Mouse (Mus musculus) testis, adult 2 months (tissue): ENCODE data around the gene Tns1.

Experiments used
- CTCF ChIP-seq: fragments of 200-500 bp; IDR thresholded peaks from 2 replicates; pipeline ENCODE4 v1.5.1; 2012; ENCODE audit warnings: low read depth, mild to moderate bottlenecking, inconsistent platforms, low read length, moderate library complexity; ENCODE audit not compliant: control insufficient read depth, insufficient read depth, insufficient replicate concordance
- POLR2A ChIP-seq: fragments of 200-500 bp; IDR thresholded peaks from 2 replicates; pipeline ENCODE4 v1.6.1; 2012; ENCODE audit warnings: low read depth, mild to moderate bottlenecking, inconsistent platforms, low read length, moderate library complexity; ENCODE audit not compliant: control insufficient read depth

GRCm38 (mm10) chr1:73910111-73910510 is 214.1 kb downstream of the Tns1 start:
- TF ChIP-seq POLR2A (no peak), CTCF (no peak)
